Mouse (Mus musculus): ENCODE results near the gene Pyy. TPM values are rescaled to one million over a fixed set of nuclear protein-coding genes. Genes with fewer than 3 reads are reported as not detected.

Pyy gene
- total RNA-seq, 1 experiment from 2014 or later: not detected

DNA sequence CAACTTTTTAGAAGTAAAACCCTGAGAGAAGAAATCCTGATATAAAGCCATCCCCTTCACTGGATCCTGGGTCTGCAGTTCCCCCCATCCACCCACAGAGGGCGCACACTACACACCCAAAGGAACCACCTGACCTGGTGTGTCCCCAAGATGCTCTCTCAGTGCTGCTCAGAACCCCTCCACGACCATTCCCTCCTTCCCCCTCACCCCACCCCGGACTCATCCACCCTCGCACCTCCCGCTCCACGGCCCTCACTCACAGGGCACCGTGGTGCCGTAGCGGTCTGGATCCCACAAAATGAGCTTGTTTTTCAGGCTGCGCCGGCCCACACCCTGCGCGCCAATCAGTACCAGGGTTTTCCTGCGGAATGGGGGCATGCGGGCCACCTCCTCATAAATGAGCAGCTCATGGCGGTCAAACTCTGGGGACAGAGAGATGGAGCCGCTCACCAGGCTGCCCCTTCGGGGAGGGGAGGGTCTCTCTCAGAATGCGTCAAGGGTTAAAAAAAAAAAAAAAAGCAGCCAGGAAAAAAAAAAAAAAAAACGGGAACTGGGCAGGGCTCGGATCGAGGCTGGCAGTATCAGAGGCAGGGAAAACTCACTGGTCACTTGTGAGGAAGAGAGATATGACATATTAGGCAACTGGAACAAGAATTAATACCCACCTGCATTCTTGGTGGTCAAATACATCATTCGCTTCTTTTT is 46.2 kb downstream of the Pyy start:
- ATAC-seq (ENCODE audit: extremely low read depth, insufficient number of reproducible peaks, low FRiP score, poor library complexity, severe bottlenecking): no peak

Other genes with a start within 250 kb of the Pyy start
- gene Meox1, start 213.5 kb downstream of the Pyy start, total RNA-seq (2017): not detected in 2 replicates
- gene Sost, start 140.8 kb downstream of the Pyy start, total RNA-seq (2017): not detected in 2 replicates
- gene Cfap97d1, start 123.6 kb downstream of the Pyy start, total RNA-seq (2017): not detected in 2 replicates
- 9.5 and 12.0 TPM in 2 replicates for gene Dusp3, start 120.8 kb downstream of the Pyy start, total RNA-seq (2017)
- gene Mpp3, start 79.4 kb downstream of the Pyy start, total RNA-seq (2017): not detected in 2 replicates
- gene Cd300lg, start 66.3 kb downstream of the Pyy start, total RNA-seq (2017): 0.58 and 2.0 TPM in 2 replicates
- gene Mpp2, start 19.3 kb downstream of the Pyy start, total RNA-seq (2017): not detected in 2 replicates
- gene Ppy, start 6.5 kb downstream of the Pyy start, total RNA-seq (2017): not detected in 2 replicates
- not detected in 2 replicates for gene Nags, start 37.7 kb upstream of the Pyy start, total RNA-seq (2017)
- 7.2 and 13.6 TPM in 2 replicates for gene Tmem101, start 48.6 kb upstream of the Pyy start, total RNA-seq (2017)
- gene Lsm12, start 77.5 kb upstream of the Pyy start, total RNA-seq (2017): 46.8 and 56.2 TPM in 2 replicates
- 14.7 and 16.5 TPM in 2 replicates for gene G6pc3, start 81.8 kb upstream of the Pyy start, total RNA-seq (2017)
- gene Hdac5, start 122.3 kb upstream of the Pyy start, total RNA-seq (2017): 62.9 and 64.1 TPM in 2 replicates
- not detected in 2 replicates for gene BC030867, start 141.1 kb upstream of the Pyy start, total RNA-seq (2017)
- not detected in 2 replicates for gene Asb16, start 160.9 kb upstream of the Pyy start, total RNA-seq (2017)
- 51.1 and 54.8 TPM in 2 replicates for gene Tmub2, start 177.1 kb upstream of the Pyy start, total RNA-seq (2017)
- 36.7 and 44.5 TPM in 2 replicates for gene Atxn7l3, start 188.8 kb upstream of the Pyy start, total RNA-seq (2017)
- 169 and 195 TPM in 2 replicates for gene Ubtf, start 211.9 kb upstream of the Pyy start, total RNA-seq (2017)